Mouse (Mus musculus) bone marrow macrophage, adult 2 months (primary cell): ENCODE measurements around the gene Atp5d.
A peak's percentile ranks its signal among the peaks of the same experiment; 100 is the strongest.

Experiments
- CTCF ChIP-seq: IDR thresholded peaks from 2 replicates; pipeline ENCODE4 v1.5.1; 2012; ENCODE audit warnings: low read depth, mild to moderate bottlenecking, low read length, moderate library complexity
- POLR2A ChIP-seq: IDR thresholded peaks from 2 replicates; pipeline ENCODE4 v1.6.1; 2012; ENCODE audit warnings: mild to moderate bottlenecking, low read depth, low read length, borderline replicate concordance

- TF ChIP-seq CTCF, result peak; percentile 36; the same call in 1 of the 2 replicates
- TF ChIP-seq POLR2A, result no peak; the same call in 1 of the 2 replicates
Observed at GRCm38 (mm10) chr10:80148610-80149290, 10.3 kb downstream of the Atp5d start.
